Mouse (Mus musculus): Measurements from ENCODE around the gene Apod. TPM values are rescaled to one million over a fixed set of nuclear protein-coding genes. Genes with fewer than 3 reads are reported as not detected.

The Apod gene
- polyA plus RNA-seq (2015; fragmentation: Nextera tagmentation; extraction: Ambion mirVana) = 0.24 TPM in 1 of 2 replicates, not detected in the other

GRCm38 (mm10) chr16:31314497-31315233 is at the start of gene Apod:
Gene Apod, minus strand, starts transcription at chr16:31314808.

GRCm38 (mm10) chr16:31274674-31275460 is 39.7 kb downstream of the Apod start, which contains the start of gene Ppp1r2:
Gene Ppp1r2, minus strand, starts transcription at chr16:31275277.

Other genes with a start within 250 kb of the Apod start
- 5.3 and 7.5 TPM in 2 replicates for gene Xxylt1, start 233.4 kb downstream of the Apod start, polyA plus RNA-seq (2015; fragmentation: Nextera tagmentation; extraction: Ambion mirVana)
- 9.6 and 10.6 TPM in 2 replicates for gene Acap2, start 113.6 kb downstream of the Apod start, polyA plus RNA-seq (2015; fragmentation: Nextera tagmentation; extraction: Ambion mirVana)
- 59.2 and 64.2 TPM in 2 replicates for gene Ppp1r2, start 39.5 kb downstream of the Apod start, polyA plus RNA-seq (2015; fragmentation: Nextera tagmentation; extraction: Ambion mirVana)
- gene Bdh1, start 107.5 kb upstream of the Apod start, polyA plus RNA-seq (2015; fragmentation: Nextera tagmentation; extraction: Ambion mirVana) = 7.3 and 8.0 TPM in 2 replicates

All from spleen, postnatal 0 days (tissue).